Mouse (Mus musculus) intestine, embryonic 15.5 days (tissue): Measurements from ENCODE around the gene Marcksl1. TPM values are rescaled to one million over a fixed set of nuclear protein-coding genes. Genes with fewer than 3 reads are reported as not detected.

Experiments
- polyA plus RNA-seq: library from polyadenylated mRNA; unstranded; fragments of >200 nt; fragmentation: Nextera tagmentation; extraction: Ambion mirVana; gene quantifications from 2 replicates; pipeline ENCODE4 v1.2.1, GENCODE M21; 2015

The Marcksl1 gene
- polyA plus RNA-seq, 1 experiment from 2014 or later, result 487 TPM

Other genes with a start within 250 kb of the Marcksl1 start
- gene Sync, start 226.0 kb upstream of the Marcksl1 start, polyA plus RNA-seq, result 1.2 TPM in 2 replicates
- gene Rbbp4, start 178.2 kb upstream of the Marcksl1 start, polyA plus RNA-seq, result 310 and 386 TPM in 2 replicates
- gene Zbtb8os, start 177.9 kb upstream of the Marcksl1 start, polyA plus RNA-seq, result 58.0 and 62.6 TPM in 2 replicates
- 15.1 and 15.4 TPM in 2 replicates for gene Zbtb8a, start 135.5 kb upstream of the Marcksl1 start, polyA plus RNA-seq
- gene Zbtb8b, start 72.7 kb upstream of the Marcksl1 start, polyA plus RNA-seq, result 1.1 and 1.2 TPM in 2 replicates
- 22.1 and 24.9 TPM in 2 replicates for gene Bsdc1, start 52.0 kb upstream of the Marcksl1 start, polyA plus RNA-seq
- gene Tssk3, start 22.6 kb upstream of the Marcksl1 start, polyA plus RNA-seq, result not detected in 2 replicates
- gene Fam229a, start 22.4 kb upstream of the Marcksl1 start, polyA plus RNA-seq, result not detected in 2 replicates
- 200 and 203 TPM in 2 replicates for gene Hdac1, start 29.1 kb downstream of the Marcksl1 start, polyA plus RNA-seq
- gene Lck, start 60.1 kb downstream of the Marcksl1 start, polyA plus RNA-seq, result 7.6 and 9.7 TPM in 2 replicates
- 3.0 and 3.3 TPM in 2 replicates for gene Fam167b, start 65.0 kb downstream of the Marcksl1 start, polyA plus RNA-seq
- 270 and 281 TPM in 2 replicates for gene Eif3i, start 87.1 kb downstream of the Marcksl1 start, polyA plus RNA-seq
- 170 and 198 TPM in 2 replicates for gene Tmem234, start 87.1 kb downstream of the Marcksl1 start, polyA plus RNA-seq
- gene Dcdc2b, start 100.7 kb downstream of the Marcksl1 start, polyA plus RNA-seq, result 1.1 and 2.1 TPM in 2 replicates
- 24.9 and 26.7 TPM in 2 replicates for gene Iqcc, start 105.5 kb downstream of the Marcksl1 start, polyA plus RNA-seq
- 37.9 and 44.4 TPM in 2 replicates for gene Ccdc28b, start 110.4 kb downstream of the Marcksl1 start, polyA plus RNA-seq
- 57.4 and 60.8 TPM in 2 replicates for gene Txlna, start 127.5 kb downstream of the Marcksl1 start, polyA plus RNA-seq
- gene Kpna6, start 159.2 kb downstream of the Marcksl1 start, polyA plus RNA-seq, result 14.1 and 14.2 TPM in 2 replicates
- gene Tmem39b, start 183.3 kb downstream of the Marcksl1 start, polyA plus RNA-seq, result 9.3 and 9.4 TPM in 2 replicates
- 83.6 and 95.9 TPM in 2 replicates for gene Khdrbs1, start 228.7 kb downstream of the Marcksl1 start, polyA plus RNA-seq